Mouse (Mus musculus): ENCODE data around the gene Cenpp.
"Not testable (repeated sequence)": the region's sequence is repeated elsewhere in the genome, so short reads cannot be mapped to it uniquely, and the experiment has no call there.

The Cenpp gene

DNA sequence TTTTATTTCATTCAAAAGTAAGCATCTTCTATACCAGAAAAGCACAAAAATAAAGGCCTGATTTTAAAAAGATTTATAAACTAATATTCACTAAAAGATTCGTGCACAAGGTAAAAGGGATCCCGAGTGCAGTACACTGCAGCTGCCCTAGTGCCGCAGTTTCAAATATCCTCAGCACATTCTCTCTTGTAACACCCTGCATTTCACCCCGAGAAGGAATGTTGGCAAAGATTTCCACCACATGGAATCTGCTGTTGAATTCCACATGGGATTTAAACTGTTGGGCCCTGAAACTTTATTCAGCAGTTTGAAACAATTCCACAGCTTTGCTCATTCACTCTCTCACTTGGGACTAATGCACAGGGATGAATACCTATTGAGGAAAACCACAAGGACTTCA, 44.9 kb downstream of the Cenpp start, which contains the start of gene Ogn:
Gene Ogn (plus strand): TSS at position 333 of the 400 bp plus-strand sequence.
- DNase-seq (ENCODE audit: low spot score) = no peak

DNA sequence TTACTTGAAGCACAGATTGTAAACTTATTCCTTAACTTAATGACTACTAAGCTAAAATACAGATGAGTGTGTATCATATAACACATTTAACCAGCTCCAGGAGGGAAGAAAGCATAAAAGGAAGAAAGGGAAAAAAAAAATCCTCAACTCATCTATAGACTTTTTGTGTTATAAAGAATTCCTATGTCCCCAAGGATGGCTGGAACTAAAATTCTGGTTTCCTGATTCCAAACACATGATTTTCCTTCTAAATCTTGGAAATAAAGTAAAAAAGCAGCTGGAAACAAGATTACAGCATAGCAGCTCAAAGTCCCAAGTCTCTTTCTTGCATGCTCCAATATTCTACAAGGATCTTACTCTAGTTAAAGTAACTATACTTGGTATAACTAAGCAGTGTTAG, 49.0 kb downstream of the Cenpp start:
- DNase-seq (ENCODE audit: low spot score) = no peak

DNA sequence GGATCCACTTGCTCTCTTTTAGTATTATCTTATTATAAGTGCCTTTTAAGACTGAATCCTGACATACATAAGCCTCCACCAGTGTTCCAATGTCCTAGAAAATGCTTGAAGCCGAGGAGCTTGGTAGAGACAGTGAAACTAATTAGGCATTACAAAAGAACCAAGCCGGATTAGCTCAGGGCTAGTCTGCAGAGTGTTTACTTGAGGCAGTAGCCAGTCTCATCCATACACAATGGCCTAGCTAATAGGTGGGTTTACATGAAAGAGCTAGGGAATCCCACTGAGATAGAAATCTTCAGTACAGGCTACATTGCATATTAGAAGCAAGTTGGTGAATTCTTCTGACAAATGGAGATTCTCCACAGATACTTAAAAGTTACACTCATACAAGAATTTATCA, 50.0 kb downstream of the Cenpp start:
- DNase-seq (ENCODE audit: low spot score) = not testable (repeated sequence)

DNA sequence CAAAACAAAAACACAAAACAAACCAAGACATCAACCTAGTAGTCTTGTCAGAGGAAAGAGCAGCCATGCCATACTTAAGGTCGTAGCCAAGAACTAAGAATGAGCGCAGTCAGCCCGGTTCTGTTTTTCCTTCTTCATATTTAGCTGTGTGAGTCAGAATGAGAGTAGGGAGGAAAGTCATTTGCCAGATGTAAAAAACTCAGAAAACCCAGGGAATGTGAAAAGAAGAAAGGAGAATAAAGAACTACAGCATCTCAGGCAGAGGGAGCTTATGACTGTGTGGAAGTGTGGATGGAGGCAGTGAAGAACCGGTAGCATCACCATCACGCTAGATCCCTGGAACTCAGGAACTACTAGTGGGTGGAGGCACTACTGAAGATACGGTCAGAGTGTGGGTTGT, 66.5 kb downstream of the Cenpp start:
- no peak for DNase-seq (ENCODE audit: low spot score)

DNA sequence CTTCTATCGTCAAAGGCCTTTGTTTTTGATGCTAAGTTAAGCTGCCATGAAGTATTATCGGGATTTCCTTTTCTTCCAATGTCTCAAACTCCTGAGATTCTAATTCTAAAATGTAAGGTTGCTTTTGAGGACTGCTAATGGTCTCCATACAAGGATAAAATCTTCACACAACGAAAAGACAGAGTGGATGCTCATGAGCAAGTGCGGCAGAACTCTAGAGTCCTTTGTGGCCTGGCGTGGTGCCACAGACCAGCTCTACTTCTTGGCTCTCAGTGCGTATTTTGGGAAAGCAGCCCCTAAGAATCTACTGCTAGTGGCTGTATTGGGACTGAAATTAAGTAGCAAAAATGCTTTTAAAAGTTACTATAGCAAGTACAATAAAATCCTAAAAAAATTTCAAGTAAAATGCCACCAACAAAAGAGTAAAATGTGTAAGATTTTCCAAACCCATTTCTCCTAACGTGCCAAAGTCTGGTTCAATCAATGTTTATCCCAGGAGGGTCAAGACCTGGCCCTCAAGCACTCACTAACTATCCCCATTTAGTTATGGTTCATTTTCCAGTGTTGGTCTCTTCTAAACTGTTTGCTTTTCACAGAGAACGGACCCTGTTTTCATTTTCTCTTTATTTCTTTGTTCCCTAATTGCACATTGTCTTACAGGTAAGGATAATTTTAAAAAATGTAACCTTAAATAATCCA, 68.1 kb downstream of the Cenpp start:
- DNase-seq (ENCODE audit: low spot score) = peak; percentile 30

DNA sequence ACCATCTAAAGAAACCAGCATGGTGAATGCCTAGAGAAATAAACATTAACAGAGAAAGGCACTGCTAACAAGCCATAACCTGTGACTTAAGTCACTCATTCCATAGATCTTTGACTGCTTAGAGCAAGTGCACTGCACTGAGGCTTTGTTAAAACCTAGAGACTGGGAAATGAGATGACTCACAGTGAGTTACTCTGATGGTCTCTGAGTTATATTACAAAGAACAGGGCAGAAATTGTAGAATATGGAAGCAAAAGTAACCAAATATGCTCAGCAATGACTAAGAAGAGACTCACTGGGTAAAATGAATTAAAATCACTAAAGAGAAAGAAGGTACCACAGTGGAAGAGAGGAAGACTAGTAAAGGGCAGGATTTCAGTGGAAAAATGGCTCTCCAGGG, 68.7 kb downstream of the Cenpp start:
- DNase-seq (ENCODE audit: low spot score) = no peak

DNA sequence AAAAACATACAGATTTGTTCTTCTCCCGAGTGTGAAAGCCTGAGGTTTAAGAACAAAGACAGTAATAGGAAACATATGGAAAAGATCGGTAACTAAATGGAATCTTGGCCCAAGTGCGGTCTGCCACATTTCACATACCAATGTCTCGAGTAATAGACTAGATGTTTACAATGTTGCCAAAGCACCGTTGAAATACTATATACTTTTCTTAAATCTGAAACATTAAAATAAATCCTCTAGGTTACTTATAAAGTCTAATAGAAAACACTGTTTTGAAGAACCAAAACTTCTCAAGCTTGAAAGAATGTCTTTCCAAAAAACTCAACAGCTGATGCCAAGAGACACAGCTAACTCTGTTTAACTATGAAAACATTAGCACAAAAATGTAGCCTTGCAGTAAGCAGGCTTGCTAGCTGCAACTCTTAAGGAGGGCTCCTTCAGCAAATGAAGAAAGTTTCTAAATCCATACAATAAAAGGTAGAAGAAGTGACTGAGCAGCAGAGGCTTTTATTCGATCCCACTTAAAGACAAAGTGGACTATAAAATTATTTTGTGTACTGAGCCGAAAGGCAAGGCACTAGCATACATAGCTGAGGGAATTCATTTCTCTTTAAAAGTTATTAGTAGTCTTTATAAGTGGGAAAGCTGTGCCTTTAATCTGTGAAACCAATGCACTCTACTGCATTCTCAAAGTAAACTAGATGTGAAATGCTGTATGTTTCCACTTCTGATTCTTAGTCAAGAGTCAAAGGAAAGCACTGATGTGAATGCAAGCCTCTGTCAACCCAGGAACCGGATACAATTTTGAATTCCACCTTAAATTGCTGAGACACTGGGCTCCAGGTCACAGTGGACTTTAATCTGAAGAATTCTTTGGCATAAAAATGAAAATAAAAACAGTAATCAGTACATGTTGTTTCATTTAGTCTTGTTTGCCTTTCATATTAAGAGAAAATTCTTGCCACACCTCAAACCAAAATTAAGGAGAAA, 70.7 kb downstream of the Cenpp start, which contains the start of gene Omd:
Gene Omd (plus strand): TSS at position 922 of the 990 bp plus-strand sequence.
- DNase-seq (ENCODE audit: low spot score) = no peak

DNA sequence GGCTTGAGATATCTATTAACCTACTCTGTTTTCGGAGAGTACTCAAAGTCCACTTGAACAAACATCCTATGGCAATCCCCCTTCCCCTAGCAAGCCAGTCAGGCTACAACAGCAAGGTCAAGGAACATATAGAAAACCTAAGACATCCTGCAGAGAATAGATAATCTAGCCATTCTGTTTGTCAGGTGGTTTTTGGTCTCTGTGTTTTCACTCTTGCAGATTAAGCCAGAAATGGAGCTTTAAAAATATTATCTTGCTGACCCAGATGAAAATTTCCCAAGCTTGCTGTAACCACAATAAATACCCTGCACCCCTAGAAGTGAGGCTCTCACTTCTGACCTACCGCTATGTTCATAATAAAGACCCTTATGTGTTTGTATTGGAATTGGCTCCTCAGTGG, 81.2 kb downstream of the Cenpp start:
- no peak for DNase-seq (ENCODE audit: low spot score)

DNA sequence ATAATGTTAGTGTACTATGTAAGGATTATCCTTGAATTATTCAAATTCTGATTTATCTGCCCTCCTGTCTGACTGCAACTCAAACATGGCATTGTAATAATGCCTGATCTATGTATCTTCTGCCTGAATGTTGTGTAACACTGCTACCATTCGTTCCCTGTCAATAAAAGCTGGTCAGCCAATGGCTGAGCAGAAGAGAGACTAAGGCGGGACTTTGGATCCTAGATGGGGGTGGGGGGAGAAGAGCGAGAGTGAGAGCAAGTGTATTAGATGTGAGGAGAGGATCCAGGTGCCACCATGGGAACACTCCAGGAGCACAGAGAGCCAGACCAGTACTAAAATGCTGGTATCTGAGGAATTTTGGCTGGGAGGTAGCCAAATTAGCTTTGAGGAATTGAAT, 82.2 kb downstream of the Cenpp start:
- DNase-seq (ENCODE audit: low spot score) = no peak

DNA sequence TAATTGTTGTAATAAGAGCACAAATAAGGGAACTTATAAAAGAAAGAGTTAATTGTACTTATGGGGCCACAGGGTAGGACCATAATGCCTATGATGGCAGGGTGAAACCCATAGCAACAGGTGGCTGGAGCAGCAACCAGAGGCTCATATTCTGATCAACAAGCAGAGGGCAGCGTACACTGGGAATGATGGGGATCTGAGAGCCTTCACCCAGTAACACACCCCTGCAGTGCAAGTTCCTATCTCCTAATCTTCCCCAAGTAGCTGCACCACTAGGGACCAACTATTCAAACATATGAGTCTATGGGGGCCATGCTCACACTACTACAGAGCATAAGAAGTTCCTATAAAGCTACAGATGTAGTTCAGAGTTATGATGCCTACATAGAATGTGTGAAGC, 88.2 kb downstream of the Cenpp start:
- no peak for DNase-seq (ENCODE audit: low spot score)

DNA sequence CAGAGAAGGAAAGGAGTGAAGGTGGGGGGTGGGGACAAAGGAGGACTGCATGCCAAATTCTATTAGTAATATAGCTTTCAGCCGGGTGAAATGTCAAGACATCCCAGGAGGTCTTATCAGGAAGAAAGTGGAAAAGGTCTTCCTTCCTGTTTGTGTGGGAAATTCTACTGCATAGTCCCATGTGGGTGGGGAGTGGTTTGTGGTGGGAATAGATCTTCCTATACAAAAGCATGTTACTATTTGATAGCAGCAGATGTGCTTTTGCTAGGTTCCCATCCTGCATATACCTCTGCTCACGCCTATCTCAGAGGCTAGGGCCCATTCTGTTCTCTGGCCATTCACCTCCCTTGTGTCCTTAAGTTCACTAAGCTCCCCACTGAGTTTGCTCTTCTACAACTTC, 91.7 kb downstream of the Cenpp start:
- no peak for DNase-seq (ENCODE audit: low spot score)

DNA sequence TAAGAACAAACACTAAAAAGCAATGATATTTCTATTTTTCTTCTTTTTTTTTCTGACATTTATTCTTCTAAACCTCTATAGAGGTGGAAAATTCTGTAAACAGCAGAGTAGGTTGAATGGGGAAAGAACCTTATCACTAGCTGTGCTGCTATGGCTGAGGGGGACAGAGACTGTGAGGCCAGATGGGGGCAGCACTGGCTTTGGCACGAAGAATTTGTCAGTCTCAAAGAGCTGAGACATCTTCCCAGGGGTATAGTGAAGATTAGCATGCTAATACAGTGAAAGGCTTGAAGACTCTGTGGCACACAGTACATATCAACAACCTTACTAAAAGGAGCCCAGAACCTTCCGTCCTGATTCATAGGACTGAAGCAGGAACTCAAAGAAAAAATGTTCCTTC, 93.4 kb downstream of the Cenpp start:
- DNase-seq (ENCODE audit: low spot score) = peak; percentile 20

DNA sequence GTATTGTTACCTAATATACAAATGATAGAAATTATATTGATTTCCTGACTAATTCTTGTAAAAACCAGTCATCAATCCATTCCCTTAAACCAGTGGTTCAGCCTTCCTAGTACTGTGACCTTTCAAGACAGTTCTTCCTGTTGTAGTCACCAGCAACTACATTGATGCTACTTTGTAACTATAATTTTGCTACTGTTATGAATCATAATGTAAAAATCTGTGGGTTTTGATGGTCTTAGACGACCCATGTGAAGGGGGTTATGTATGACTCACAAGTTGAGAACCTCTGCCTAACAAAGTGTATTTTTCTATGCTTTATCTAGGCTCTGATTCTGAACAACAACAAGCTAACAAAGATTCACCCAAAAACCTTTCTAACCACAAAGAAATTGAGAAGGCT, 95.7 kb downstream of the Cenpp start:
- DNase-seq (ENCODE audit: low spot score) = no peak

DNA sequence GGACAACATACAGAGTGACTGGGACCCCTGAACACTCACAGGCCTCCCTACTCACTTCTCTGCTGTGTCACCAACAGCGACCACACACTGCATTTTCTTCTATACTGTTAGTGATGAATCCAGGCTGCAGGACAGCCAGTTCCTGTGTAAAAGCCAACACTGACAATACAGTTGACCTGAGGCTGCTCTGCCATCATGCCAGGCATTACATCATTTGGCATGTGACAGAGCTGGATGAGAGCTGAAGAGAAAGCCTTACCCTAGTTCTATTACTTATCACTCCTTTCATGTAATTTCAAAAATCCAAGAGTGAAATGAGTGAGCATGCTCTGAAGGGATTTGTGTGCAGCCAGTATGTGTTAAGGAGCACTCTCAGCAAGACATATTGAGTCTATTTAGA, 96.4 kb downstream of the Cenpp start:
- DNase-seq (ENCODE audit: low spot score) = no peak

DNA sequence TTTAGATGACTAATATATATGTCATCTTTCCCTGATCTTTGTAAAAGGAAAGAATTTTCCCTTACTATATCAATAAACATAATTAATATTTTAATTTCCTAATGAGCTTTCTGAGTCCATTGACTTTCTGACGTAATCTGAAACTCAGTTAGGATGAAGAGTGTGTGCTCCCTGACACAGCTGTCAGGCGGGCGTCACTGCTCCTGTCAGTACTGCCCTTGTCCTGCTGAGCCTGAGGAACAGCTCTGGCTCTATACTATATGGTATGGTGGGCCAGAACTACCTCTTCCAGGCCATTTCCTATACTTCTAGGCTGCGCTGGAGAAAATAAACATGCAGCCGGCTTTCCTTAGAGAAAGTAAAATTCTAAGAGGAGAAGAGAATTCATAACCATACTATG, 98.1 kb downstream of the Cenpp start:
- DNase-seq (ENCODE audit: low spot score) = no peak

DNA sequence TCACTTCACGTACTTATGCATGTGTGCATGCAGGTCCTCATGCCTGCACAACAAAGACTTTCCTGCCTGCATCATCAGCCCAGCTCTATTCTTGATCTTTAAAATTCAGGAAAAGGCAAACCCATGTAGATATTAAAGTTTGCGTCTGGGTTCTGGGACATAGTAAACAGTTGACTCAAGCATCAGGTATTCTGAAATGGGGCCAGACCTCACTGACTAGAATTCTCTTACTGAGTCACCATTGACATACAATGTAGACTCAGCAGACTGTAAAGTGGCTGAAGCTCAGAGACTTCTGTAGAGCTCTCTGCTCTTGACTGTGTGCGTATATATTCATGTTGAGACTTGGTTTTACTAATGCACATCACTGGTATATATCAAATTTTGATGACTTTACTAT, 103.0 kb downstream of the Cenpp start:
- DNase-seq (ENCODE audit: low spot score) = no peak

DNA sequence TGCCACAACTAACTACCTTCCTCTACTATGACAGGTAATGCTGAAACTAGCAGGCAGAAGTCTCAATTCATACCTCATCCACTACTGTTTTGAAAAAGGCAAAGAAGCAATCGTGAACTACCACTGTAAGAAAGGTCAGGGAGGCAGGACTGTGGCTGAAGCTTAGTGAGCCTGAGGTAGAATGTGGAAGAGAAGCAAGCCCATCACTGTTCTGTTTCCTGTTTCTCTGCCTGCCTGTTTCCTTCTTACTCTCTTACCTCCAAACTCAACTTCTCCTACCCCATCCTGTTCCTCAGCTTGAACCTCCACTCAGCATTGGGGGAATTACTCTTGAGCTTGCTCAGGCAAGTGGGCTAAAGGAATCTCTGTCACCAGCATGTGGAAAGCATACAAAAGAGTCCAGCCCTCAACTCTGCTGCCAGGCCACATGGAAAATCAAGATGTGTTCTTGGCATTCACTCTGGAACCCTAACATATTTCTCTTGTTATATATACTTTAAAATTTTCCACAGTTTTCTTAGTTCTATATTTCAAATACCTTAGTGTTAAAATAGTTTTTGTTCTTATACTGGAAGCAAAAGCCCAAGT, 104.9 kb downstream of the Cenpp start:
- no peak for DNase-seq (ENCODE audit: low spot score)

DNA sequence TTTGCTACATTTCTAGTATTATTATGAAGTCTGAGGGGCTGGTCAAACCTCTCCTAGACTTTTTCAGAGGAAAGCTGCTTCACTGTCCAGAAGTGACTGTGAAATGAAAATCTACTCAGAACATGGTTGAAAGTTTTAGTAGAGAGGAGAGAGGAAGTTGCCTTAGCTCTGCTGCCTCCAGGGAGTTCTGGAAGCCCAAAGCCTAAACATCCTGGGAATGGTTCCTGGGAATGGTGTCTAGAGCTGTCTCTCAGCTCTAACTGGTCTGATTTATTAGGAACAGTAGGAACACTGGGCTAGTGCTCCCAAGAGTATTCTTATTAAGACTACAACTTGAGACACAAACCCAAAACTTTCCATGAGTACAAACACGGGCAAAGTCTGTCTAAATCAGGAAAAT, 106.1 kb downstream of the Cenpp start:
- no peak for DNase-seq (ENCODE audit: low spot score)

DNA sequence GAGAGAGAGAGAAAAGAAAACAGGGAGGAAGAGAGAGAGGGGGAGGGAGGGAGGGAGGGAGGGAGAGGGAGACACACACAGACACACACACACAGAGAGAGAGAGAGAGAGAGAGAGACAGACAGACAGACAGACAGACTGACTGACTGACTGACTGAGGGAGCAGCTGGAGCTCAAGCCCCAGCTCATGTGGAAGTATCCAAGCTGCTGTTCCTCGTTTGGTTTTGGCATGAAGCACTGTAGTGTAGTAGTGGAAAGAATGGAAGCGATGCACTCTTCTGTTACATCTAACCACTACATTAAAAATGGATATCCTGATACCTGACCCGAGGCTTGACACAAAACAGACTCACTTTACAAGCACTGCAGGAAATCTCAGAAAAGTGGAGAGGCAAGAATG, 106.9 kb downstream of the Cenpp start:
- DNase-seq (ENCODE audit: low spot score) = no peak

DNA sequence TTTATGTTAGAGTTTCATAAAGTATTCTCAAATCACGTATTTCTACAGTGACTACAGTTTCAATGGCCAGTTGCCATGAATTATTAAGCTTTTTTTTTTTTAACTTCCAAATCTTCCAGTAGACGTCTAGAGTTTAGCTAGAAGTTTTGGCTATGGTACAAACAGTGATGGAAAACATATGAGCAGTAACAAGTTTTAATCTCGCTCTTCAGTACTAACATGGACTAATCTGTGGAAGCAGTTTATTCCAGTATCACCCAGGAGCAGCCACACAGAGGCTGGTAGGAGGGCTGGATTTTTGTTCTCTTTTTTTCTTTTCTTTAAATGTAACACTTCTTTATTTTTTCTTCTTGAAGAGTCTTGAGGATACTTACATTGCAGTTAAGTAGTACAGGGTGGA, 108.3 kb downstream of the Cenpp start, which contains the start of gene Aspn:
Gene Aspn (plus strand): TSS at position 165 of the 400 bp plus-strand sequence.
- DNase-seq (ENCODE audit: low spot score) = no peak

DNA sequence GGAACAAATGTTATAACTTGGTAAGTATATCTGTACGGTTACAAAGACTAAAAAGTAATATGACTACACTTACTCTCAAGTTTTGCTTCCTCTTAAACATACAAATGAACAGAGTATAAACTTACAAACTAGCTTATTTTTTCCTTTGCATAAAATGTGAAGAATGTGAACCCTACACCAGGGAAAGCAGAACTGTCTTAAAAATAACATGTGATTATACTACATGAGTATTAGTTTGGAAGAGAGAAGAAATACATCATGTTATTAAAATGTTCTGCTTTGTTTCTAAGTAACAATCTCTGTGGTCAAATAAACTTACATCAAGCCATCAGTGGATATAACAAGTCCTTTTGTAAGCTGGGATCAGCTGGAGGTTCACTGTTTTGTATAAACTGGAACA, 113.9 kb downstream of the Cenpp start:
- no peak for DNase-seq (ENCODE audit: low spot score)

DNA sequence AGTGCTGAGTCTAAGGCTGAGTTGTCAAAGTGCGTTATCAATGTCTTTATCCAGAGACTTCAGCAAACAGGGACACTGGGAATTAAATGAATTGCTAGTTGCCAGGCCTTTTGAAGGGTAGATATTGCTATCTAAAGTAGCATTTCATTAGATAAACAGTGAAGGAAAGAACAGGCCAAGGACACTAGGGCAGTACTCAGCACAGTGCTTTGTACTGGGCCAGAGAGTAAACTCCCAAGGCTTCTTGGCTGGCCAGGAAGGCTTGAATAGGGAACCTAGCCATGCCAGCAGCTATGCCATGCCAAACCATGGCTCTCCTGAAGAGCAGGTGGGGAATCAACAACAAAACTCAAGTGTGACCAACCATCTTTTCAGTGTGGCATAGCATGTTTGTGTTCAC, 115.6 kb downstream of the Cenpp start:
- DNase-seq (ENCODE audit: low spot score) = peak; percentile 45

DNA sequence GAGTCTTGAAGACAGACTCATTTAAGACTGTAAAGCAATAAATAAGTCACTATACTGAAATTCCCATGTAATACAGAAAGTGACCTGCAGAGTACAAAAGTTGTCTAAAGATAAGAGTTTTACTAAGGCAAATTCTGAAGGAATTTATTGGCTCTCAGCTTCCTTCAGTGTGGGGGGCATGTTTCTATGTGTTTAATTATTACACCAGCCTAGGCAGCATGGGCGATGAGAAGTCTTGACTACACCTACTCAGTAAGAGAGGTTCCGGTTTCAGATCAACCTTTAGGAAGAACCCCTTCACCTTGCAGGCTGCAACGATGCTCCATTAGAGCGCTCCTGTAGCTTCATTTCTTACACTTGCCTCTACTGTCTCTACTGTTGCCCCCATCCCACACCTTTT, 121.9 kb downstream of the Cenpp start:
- no peak for DNase-seq (ENCODE audit: low spot score)
